Mouse (Mus musculus): Measurements from ENCODE around the gene Spata13. TPM values are rescaled to one million over a fixed set of nuclear protein-coding genes. Genes with fewer than 3 reads are reported as not detected.

Spata13 gene
- polyA plus RNA-seq, 1 experiment from 2014 or later = 73.2 TPM

- Histone ChIP-seq H3K27ac (ENCODE audit: low read depth, low read length) (peak overlapping the region; percentile 81; the same call in 1 of the 2 replicates), H3K27me3 (ENCODE audit: control insufficient read depth, insufficient read depth, low read length) (no peaks in the 10 kb centered on the region), H3K9ac (ENCODE audit: low read depth, low read length) (peak overlapping the region; percentile 17; the same call in 1 of the 2 replicates), H3K4me1 (replicated peaks; ENCODE audit: control insufficient read depth, insufficient read depth, low read length) (peaks cover 7% of the 10 kb centered on the region; the same call in 1 of the 2 replicates), H3K9me3 (ENCODE audit: control insufficient read depth, low read length) (no peaks in the 10 kb centered on the region), H3K4me3 (ENCODE audit: low read depth, low read length) (peak overlapping the region; percentile 82), H3K36me3 (ENCODE audit: control insufficient read depth, insufficient read depth, low read length) (no peaks in the 10 kb centered on the region), H3K4me2 (replicated peaks; ENCODE audit: low read depth, low read length) (peak overlapping the region; percentile 91)
- no peak for ATAC-seq (ENCODE audit: low FRiP score)
- DNase-seq (ENCODE audit: low spot score) = peak; percentile 64
- 7% methylated on average over 14 of the region's 14 CpGs for WGBS
These were observed 2.3 kb downstream of the Spata13 start for GRCm38 (mm10) chr14:60635911-60636607.

DNA sequence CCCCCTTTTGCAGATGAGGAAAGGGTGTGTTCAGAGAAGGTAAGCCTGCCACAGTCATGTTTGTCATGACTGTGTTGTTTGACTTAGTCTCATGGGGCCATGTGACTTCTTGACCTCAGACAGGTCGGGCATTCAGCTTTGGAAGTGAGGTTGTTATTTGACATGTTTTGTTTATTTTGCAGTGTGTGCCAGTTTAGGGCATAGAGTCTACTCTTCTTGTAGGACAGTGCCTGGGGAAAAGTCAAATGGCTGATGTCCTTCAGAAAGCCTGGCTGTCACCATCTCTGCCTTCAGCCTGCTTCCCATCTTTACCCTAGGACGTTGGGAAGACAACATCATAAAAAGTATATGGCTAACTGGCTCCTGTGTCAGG lies 2.8 kb downstream of the Spata13 start:
- Histone ChIP-seq H3K4me1 (replicated peaks; ENCODE audit: control insufficient read depth, insufficient read depth, low read length) (peaks cover 9% of the 10 kb centered on the region; the same call in 1 of the 2 replicates), H3K4me3 (ENCODE audit: low read depth, low read length) (peak overlapping the region; percentile 82), H3K27ac (ENCODE audit: low read depth, low read length) (no peak overlapping the region), H3K27me3 (ENCODE audit: control insufficient read depth, insufficient read depth, low read length) (no peaks in the 10 kb centered on the region), H3K9me3 (ENCODE audit: control insufficient read depth, low read length) (no peaks in the 10 kb centered on the region), H3K4me2 (replicated peaks; ENCODE audit: low read depth, low read length) (peak overlapping the region; percentile 91), H3K36me3 (ENCODE audit: control insufficient read depth, insufficient read depth, low read length) (no peaks in the 10 kb centered on the region), H3K9ac (ENCODE audit: low read depth, low read length) (no peak overlapping the region; the same call in 1 of the 2 replicates)
- 18% methylated on average over 2 of the region's 2 CpGs for WGBS
- ATAC-seq (ENCODE audit: low FRiP score) = no peak
- DNase-seq (ENCODE audit: low spot score) = no peak

GRCm38 (mm10) chr14:60636996-60637395 lies 3.2 kb downstream of the Spata13 start:
- no peaks in the 10 kb centered on the region for H3K36me3 ChIP-seq (ENCODE audit: control insufficient read depth, insufficient read depth, low read length)
- H3K9ac ChIP-seq (ENCODE audit: low read depth, low read length) = no peak overlapping the region
- no peak overlapping the region for H3K27ac ChIP-seq (ENCODE audit: low read depth, low read length)
- H3K4me3 ChIP-seq (ENCODE audit: low read depth, low read length) = 0 out of 2 replicates have a peak overlapping the region, but pooled peaks have one; percentile 82
- no peaks in the 10 kb centered on the region for H3K9me3 ChIP-seq (ENCODE audit: control insufficient read depth, low read length)
- DNase-seq (ENCODE audit: low spot score) = no peak
- H3K4me2 ChIP-seq (replicated peaks; ENCODE audit: low read depth, low read length) = peak overlapping the region; percentile 91
- no peaks in the 10 kb centered on the region for H3K27me3 ChIP-seq (ENCODE audit: control insufficient read depth, insufficient read depth, low read length)
- H3K4me1 ChIP-seq (replicated peaks; ENCODE audit: control insufficient read depth, insufficient read depth, low read length) = peaks cover 9% of the 10 kb centered on the region; the same call in 1 of the 2 replicates
- no peak for ATAC-seq (ENCODE audit: low FRiP score)
- WGBS = 51% methylated on average over 9 of the region's 9 CpGs

DNA sequence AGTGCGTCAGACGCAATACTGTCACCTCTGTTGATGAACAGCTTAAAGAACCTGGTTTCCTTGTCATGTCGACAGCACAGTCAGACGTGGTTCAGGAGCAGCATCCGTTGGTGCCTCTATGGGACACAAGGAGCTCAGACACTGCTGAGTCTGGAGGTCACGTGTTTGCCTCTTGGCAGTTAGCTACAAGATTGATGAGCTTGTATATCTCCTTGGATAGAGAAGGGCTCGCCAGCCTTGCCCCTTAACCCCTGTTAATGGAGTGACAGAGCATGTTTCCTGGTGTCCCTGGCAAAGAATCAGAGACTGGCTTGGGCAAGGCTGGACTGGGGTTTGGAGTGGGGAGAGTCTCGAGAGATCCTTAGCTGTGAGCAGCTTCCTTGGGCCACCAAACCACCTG lies 4.4 kb downstream of the Spata13 start:
- Histone ChIP-seq H3K27me3 (ENCODE audit: control insufficient read depth, insufficient read depth, low read length) (no peaks in the 10 kb centered on the region), H3K4me3 (ENCODE audit: low read depth, low read length) (no peak overlapping the region), H3K9me3 (ENCODE audit: control insufficient read depth, low read length) (no peaks in the 10 kb centered on the region), H3K4me2 (replicated peaks; ENCODE audit: low read depth, low read length) (peak overlapping the region; percentile 91; the same call in 1 of the 2 replicates), H3K4me1 (replicated peaks; ENCODE audit: control insufficient read depth, insufficient read depth, low read length) (peaks cover 9% of the 10 kb centered on the region; the same call in 1 of the 2 replicates), H3K27ac (ENCODE audit: low read depth, low read length) (peak overlapping the region; percentile 10; the same call in 1 of the 2 replicates), H3K9ac (ENCODE audit: low read depth, low read length) (no peak overlapping the region), H3K36me3 (ENCODE audit: control insufficient read depth, insufficient read depth, low read length) (no peaks in the 10 kb centered on the region)
- peak; percentile 8; the same call in 1 of the 2 replicates for ATAC-seq (ENCODE audit: low FRiP score)
- WGBS = 39% methylated on average over 8 of the region's 8 CpGs
- DNase-seq (ENCODE audit: low spot score) = peak; percentile 52

GRCm38 (mm10) chr14:60639195-60639594 lies 5.4 kb downstream of the Spata13 start:
- WGBS = 91% methylated on average over 9 of the region's 9 CpGs
- Histone ChIP-seq H3K9me3 (ENCODE audit: control insufficient read depth, low read length) (no peaks in the 10 kb centered on the region), H3K4me3 (ENCODE audit: low read depth, low read length) (no peak overlapping the region), H3K4me2 (replicated peaks; ENCODE audit: low read depth, low read length) (no peak overlapping the region), H3K27ac (ENCODE audit: low read depth, low read length) (no peak overlapping the region), H3K9ac (ENCODE audit: low read depth, low read length) (no peak overlapping the region), H3K27me3 (ENCODE audit: control insufficient read depth, insufficient read depth, low read length) (no peaks in the 10 kb centered on the region), H3K36me3 (ENCODE audit: control insufficient read depth, insufficient read depth, low read length) (no peaks in the 10 kb centered on the region), H3K4me1 (replicated peaks; ENCODE audit: control insufficient read depth, insufficient read depth, low read length) (peaks cover 14% of the 10 kb centered on the region)
- DNase-seq (ENCODE audit: low spot score) = no peak
- no peak for ATAC-seq (ENCODE audit: low FRiP score)

DNA sequence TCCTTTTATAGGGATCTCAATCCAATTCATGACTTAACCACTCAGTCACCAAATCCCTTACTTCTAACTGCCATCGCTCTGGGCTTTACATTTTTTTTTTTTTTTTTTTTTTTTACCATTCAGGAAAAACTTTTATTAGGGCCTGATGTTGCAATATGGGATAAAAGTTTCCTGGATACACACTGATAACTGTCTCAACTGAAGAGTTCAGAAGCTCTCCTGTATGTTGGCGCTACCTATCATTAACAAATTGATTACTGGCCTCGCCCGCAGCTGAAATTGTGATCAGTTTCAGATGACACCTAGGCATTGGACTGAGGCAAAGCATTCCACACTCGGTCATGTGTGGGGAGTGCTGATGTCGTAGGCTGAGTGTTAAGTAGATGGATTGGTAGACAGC lies 7.3 kb downstream of the Spata13 start:
- H3K9me3 ChIP-seq (ENCODE audit: control insufficient read depth, low read length) = no peaks in the 10 kb centered on the region
- no peak overlapping the region for H3K9ac ChIP-seq (ENCODE audit: low read depth, low read length)
- H3K4me1 ChIP-seq (replicated peaks; ENCODE audit: control insufficient read depth, insufficient read depth, low read length) = peaks cover 12% of the 10 kb centered on the region
- no peaks in the 10 kb centered on the region for H3K36me3 ChIP-seq (ENCODE audit: control insufficient read depth, insufficient read depth, low read length)
- H3K4me3 ChIP-seq (ENCODE audit: low read depth, low read length) = no peak overlapping the region
- DNase-seq (ENCODE audit: low spot score) = no peak
- H3K27me3 ChIP-seq (ENCODE audit: control insufficient read depth, insufficient read depth, low read length) = no peaks in the 10 kb centered on the region
- H3K4me2 ChIP-seq (replicated peaks; ENCODE audit: low read depth, low read length) = no peak overlapping the region
- 82% methylated on average over 6 of the region's 6 CpGs for WGBS
- H3K27ac ChIP-seq (ENCODE audit: low read depth, low read length) = no peak overlapping the region
- no peak for ATAC-seq (ENCODE audit: low FRiP score)

- Histone ChIP-seq H3K4me2 (replicated peaks; ENCODE audit: low read depth, low read length) (no peak overlapping the region), H3K36me3 (ENCODE audit: control insufficient read depth, insufficient read depth, low read length) (no peaks in the 10 kb centered on the region), H3K27ac (ENCODE audit: low read depth, low read length) (0 out of 2 replicates have a peak overlapping the region, but pooled peaks have one; percentile 7), H3K4me1 (replicated peaks; ENCODE audit: control insufficient read depth, insufficient read depth, low read length) (peaks cover 7% of the 10 kb centered on the region), H3K9ac (ENCODE audit: low read depth, low read length) (no peak overlapping the region), H3K27me3 (ENCODE audit: control insufficient read depth, insufficient read depth, low read length) (no peaks in the 10 kb centered on the region), H3K4me3 (ENCODE audit: low read depth, low read length) (no peak overlapping the region), H3K9me3 (ENCODE audit: control insufficient read depth, low read length) (no peaks in the 10 kb centered on the region)
- ATAC-seq (ENCODE audit: low FRiP score) (no peak), DNase-seq (ENCODE audit: low spot score) (no peak)
- WGBS = 90% methylated on average over 1 of the region's 1 CpGs
These were observed 8.3 kb downstream of the Spata13 start for GRCm38 (mm10) chr14:60642131-60642530.

DNA sequence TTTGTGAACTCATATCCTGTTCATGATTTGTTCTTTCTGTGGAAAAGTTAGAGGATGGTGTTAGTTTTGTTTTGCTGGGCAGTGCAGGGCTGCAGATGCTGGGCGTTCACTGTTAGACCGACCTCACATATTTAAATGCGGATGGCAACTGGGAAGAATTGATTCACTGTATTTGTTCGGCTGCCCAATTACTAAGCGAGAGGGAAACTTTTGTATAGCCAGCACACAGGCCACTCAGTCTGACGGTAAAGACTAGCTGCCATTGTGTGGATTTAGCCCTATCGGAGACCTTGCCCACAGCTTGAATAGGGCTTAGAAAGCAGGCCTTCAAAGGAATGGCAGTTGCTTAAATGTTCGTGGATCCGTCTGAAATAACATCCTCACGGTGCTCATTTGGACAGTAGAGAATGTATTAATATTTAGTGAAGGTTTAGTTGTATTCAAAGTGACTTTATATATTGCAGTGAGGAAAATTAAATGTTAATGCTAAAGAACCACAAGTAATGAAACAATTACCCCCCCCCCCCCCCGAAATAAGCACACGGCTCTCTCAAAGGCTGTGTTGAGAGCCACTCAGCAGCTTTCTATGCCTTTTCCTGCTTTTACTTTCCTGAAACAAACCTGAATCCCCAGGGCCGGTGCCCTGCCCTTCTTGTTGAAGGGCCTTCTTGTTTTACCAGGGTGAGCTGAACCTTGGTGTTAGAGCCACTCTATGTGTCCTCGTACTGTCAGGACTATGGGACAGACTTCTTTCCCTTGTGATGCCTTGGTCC lies 9.5 kb downstream of the Spata13 start:
- Histone ChIP-seq H3K27me3 (ENCODE audit: control insufficient read depth, insufficient read depth, low read length) (no peaks in the 10 kb centered on the region), H3K4me1 (replicated peaks; ENCODE audit: control insufficient read depth, insufficient read depth, low read length) (peaks cover 7% of the 10 kb centered on the region), H3K4me2 (replicated peaks; ENCODE audit: low read depth, low read length) (peak overlapping the region; percentile 20; the same call in 1 of the 2 replicates), H3K4me3 (ENCODE audit: low read depth, low read length) (no peak overlapping the region), H3K9ac (ENCODE audit: low read depth, low read length) (no peak overlapping the region), H3K36me3 (ENCODE audit: control insufficient read depth, insufficient read depth, low read length) (no peaks in the 10 kb centered on the region), H3K27ac (ENCODE audit: low read depth, low read length) (peak overlapping the region; percentile 84), H3K9me3 (ENCODE audit: control insufficient read depth, low read length) (no peaks in the 10 kb centered on the region)
- 34% methylated on average over 14 of the region's 14 CpGs for WGBS
- DNase-seq (ENCODE audit: low spot score) (peak; percentile 64), ATAC-seq (ENCODE audit: low FRiP score) (peak; percentile 84)

All from hindbrain, embryonic 11.5 days (tissue).